Mouse (Mus musculus): ENCODE measurements around the gene Hp1bp3.
A peak's percentile ranks its signal among the peaks of the same experiment; 100 is the strongest.

- TF ChIP-seq CTCF (conservative IDR thresholded peaks at IDR 0.05 in 1 of 2, IDR thresholded peaks at IDR 0.05 in 1 of 2; ENCODE audit: low read depth in 2 of 2, low read length in 2 of 2) (no peak), MYC (IDR thresholded peaks at IDR 0.05; ENCODE audit: low read depth, low read length) (no peak), PAX5 (IDR thresholded peaks at IDR 0.05; ENCODE audit: low read length) (no peak), POLR2AphosphoS2 (IDR thresholded peaks at IDR 0.05; ENCODE audit: low read depth, low read length) (no peak), EP300 (IDR thresholded peaks at IDR 0.05; ENCODE audit: low read length) (no peak), POLR2A (IDR thresholded peaks at IDR 0.05; ENCODE audit: low read depth, low read length) (peak; percentile 71; the same call in 1 of the 2 replicates), ZMIZ1 (IDR thresholded peaks at IDR 0.05; ENCODE audit: low read depth, low read length) (no peak), ZKSCAN1 (IDR thresholded peaks at IDR 0.05; ENCODE audit: borderline replicate concordance, low read depth, low read length) (no peak)
Measured at GRCm38 (mm10) chr4:138216891-138217392, 846 bp downstream of the Hp1bp3 start.
